31 mouse cellular contexts compared by ENCODE assay signal in the genomic region with DNA sequence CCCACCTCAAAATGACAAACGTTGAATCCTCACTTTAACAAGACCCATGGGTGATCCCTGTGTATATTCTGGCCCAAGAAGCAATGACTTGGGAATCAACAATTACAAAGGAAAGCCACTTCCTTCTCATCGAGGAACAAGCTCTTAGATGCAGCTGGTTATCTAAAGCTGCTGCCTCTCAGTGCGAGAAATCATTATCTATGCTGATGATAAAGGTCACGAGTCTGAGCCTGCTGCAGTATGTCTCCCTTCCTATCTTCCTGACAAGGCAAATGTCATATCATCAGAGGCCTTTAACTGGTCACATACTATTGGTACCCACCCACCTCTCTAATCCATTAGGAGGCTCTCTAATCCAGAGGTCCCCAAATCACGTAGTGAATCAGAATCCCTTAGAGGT.
"Had no signal": no experiment of that assay in that cellular context is flagged by ENCODE, and none has a peak within 500 bp of the region (broad histone marks: within the 10 kb centered on the region; RNA-seq: fewer than 3 reads in every experiment).

No protein-coding gene starts in this region.

- H3K27ac ChIP-seq: heart, embryonic 10.5 days; heart, embryonic 13.5 days; heart, embryonic 15.5 days; hindbrain, embryonic 10.5 days; hindbrain, embryonic 12.5 days; hindbrain, embryonic 13.5 days; hindbrain, embryonic 14.5 days; hindbrain, embryonic 15.5 days; hindbrain, postnatal 0 days; intestine, embryonic 15.5 days; kidney, embryonic 15.5 days; kidney, postnatal 0 days; layer of hippocampus, adult 2 months; left cerebral cortex, adult 2 months had no signal

- H3K9me3 ChIP-seq: heart, embryonic 10.5 days; heart, embryonic 12.5 days; heart, embryonic 13.5 days; heart, embryonic 15.5 days; hindbrain, embryonic 10.5 days; hindbrain, embryonic 12.5 days; hindbrain, embryonic 13.5 days; hindbrain, embryonic 15.5 days; intestine, embryonic 15.5 days; kidney, embryonic 15.5 days had no signal

- H3K27me3 ChIP-seq: heart, embryonic 12.5 days; heart, embryonic 13.5 days; heart, embryonic 15.5 days; hindbrain, embryonic 12.5 days; hindbrain, embryonic 13.5 days; hindbrain, embryonic 15.5 days; intestine, embryonic 15.5 days; kidney, embryonic 15.5 days had no signal

- H3K4me1 ChIP-seq: heart, embryonic 15.5 days; hindbrain, embryonic 12.5 days; hindbrain, embryonic 15.5 days; intestine, embryonic 15.5 days; kidney, embryonic 15.5 days had no signal

- H3K36me3 ChIP-seq: heart, embryonic 13.5 days; heart, embryonic 15.5 days; hindbrain, embryonic 10.5 days; hindbrain, embryonic 12.5 days; hindbrain, embryonic 13.5 days; hindbrain, embryonic 15.5 days; intestine, embryonic 15.5 days; kidney, embryonic 15.5 days had no signal

- H3K9ac ChIP-seq: heart, embryonic 12.5 days; heart, embryonic 13.5 days; heart, embryonic 15.5 days; hindbrain, embryonic 12.5 days; hindbrain, embryonic 13.5 days; hindbrain, embryonic 14.5 days; hindbrain, embryonic 15.5 days; intestine, embryonic 15.5 days; kidney, embryonic 15.5 days had no signal

- H3K4me3 ChIP-seq: heart, embryonic 10.5 days; heart, embryonic 12.5 days; heart, embryonic 13.5 days; heart, embryonic 15.5 days; hindbrain, embryonic 10.5 days; hindbrain, embryonic 12.5 days; hindbrain, embryonic 13.5 days; hindbrain, embryonic 15.5 days; intestine, embryonic 15.5 days; kidney, embryonic 15.5 days; layer of hippocampus, adult 2 months; left cerebral cortex, adult 2 months had no signal

- DNase-seq: heart, postnatal 10 days; heart, postnatal 14 days; heart, postnatal 36 days; heart, postnatal 4 days; kidney, adult 11 months; kidney, adult 18-20 months; kidney, adult 2 months; kidney, adult 8-10 months; kidney, adult 9 months; kidney, postnatal 10 days; kidney, postnatal 14 days; kidney, postnatal 25 days; kidney, postnatal 36 days; kidney, postnatal 4 days; layer of hippocampus, adult 9-11 months; layer of hippocampus, postnatal 36 days had no signal
